Mouse (Mus musculus) intestine, embryonic 16.5 days (tissue): ENCODE measurements around the gene Ldhd. TPM values are rescaled to one million over a fixed set of nuclear protein-coding genes. Genes with fewer than 3 reads are reported as not detected.

Source experiments
- ATAC-seq: fragments of 200-750 bp; cut with Nextera tagmentation; 2 replicates; pipeline ENCODE4 v1.8.0; 2017; ENCODE audit warnings: moderate TSS enrichment, moderate library complexity
- H3K27ac ChIP-seq: fragments of 300-500 bp; sonication (generic); 2 replicates; pipeline ENCODE4 v1.5.1; 2014; ENCODE audit warnings: mild to moderate bottlenecking, low read length
- H3K27me3 ChIP-seq: fragments of 300-500 bp; sonication (generic); replicated peaks from 2 replicates; pipeline ENCODE4 v1.6.1; 2014; ENCODE audit warnings: low read length, control low read depth, mixed read lengths; ENCODE audit not compliant: control insufficient read depth, insufficient read depth
- H3K36me3 ChIP-seq: fragments of 300-500 bp; sonication (generic); 2 replicates; pipeline ENCODE4 v1.6.1; 2014; ENCODE audit warnings: low read length, control low read depth; ENCODE audit not compliant: control insufficient read depth, insufficient read depth
- H3K4me1 ChIP-seq: fragments of 300-500 bp; sonication (generic); 2 replicates; pipeline ENCODE4 v1.6.1; 2014; ENCODE audit warnings: low read length, control low read depth, mixed read lengths; ENCODE audit not compliant: control insufficient read depth, insufficient read depth
- H3K4me2 ChIP-seq: fragments of 300-500 bp; sonication (generic); 2 replicates; pipeline ENCODE4 v1.6.1; 2014; ENCODE audit warnings: low read depth, low read length, control low read depth
- H3K4me3 ChIP-seq: fragments of 300-500 bp; sonication (generic); 2 replicates; pipeline ENCODE4 v1.5.1; 2014; ENCODE audit warnings: mild to moderate bottlenecking, low read length
- H3K9ac ChIP-seq: fragments of 300-500 bp; sonication (generic); 2 replicates; pipeline ENCODE4 v1.6.1; 2014; ENCODE audit warnings: low read depth, low read length
- H3K9me3 ChIP-seq: fragments of 300-500 bp; sonication (generic); 2 replicates; pipeline ENCODE4 v1.6.1; 2016; ENCODE audit warnings: low read length, control low read depth; ENCODE audit not compliant: control insufficient read depth
- WGBS: fragments of 180-500 bp; shearing (Covaris S2); extraction: QIAGEN DNeasy Blood & Tissue Kit; methylation state at CpG from one replicate; pipeline ENCODE4 v1.1.7; 2014; 5-methylcytosine and 5-hydroxymethylcytosine counted together
- polyA plus RNA-seq: library from polyadenylated mRNA; unstranded; fragments of >200 nt; fragmentation: Nextera tagmentation; extraction: Ambion mirVana; gene quantifications from 2 replicates; pipeline ENCODE4 v1.2.1, GENCODE M21; 2015

Ldhd gene
- polyA plus RNA-seq, 1 experiment from 2014 or later: 2.7 TPM

GRCm38 (mm10) chr8:111632976-111633375 lies 2.8 kb upstream of the Ldhd start:
- no peak overlapping the region for H3K4me3 ChIP-seq
- no peaks in the 10 kb centered on the region for H3K36me3 ChIP-seq
- H3K27me3 ChIP-seq: no peaks in the 10 kb centered on the region
- no peak overlapping the region for H3K4me2 ChIP-seq
- no peaks in the 10 kb centered on the region for H3K9me3 ChIP-seq
- H3K4me1 ChIP-seq: peaks cover 8% of the 10 kb centered on the region
- 89% methylated on average over 3 of the region's 3 CpGs for WGBS
- no peak for ATAC-seq
- no peak overlapping the region for H3K27ac ChIP-seq
- H3K9ac ChIP-seq: no peak overlapping the region

DNA sequence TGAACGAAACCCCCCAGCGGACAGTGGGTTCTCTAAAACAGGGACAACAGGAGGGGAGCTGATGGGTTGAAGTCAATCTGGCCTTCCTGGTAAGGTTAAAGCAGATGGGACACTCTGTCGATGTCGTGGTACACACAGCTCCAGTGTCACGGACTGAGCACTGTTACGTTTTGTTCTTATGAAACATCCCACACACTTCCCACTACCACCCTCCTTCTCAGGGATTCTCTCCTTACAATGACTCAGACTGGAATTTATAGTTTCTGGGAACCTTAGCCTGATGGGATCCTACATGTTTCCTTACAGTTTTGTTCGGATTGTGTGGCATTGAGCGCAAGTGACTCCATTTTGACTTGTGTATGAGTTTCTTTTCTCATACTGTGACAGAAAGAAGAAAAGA lies 1.4 kb upstream of the Ldhd start:
- WGBS: 94% methylated on average over 8 of the region's 8 CpGs
- no peak overlapping the region for H3K9ac ChIP-seq

GRCm38 (mm10) chr8:111628894-111629501 lies 1.2 kb downstream of the Ldhd start:
- peaks cover 16% of the 10 kb centered on the region for H3K4me1 ChIP-seq
- H3K9me3 ChIP-seq: no peaks in the 10 kb centered on the region
- H3K27ac ChIP-seq: no peak overlapping the region
- no peaks in the 10 kb centered on the region for H3K27me3 ChIP-seq
- 86% methylated on average over 19 of the region's 19 CpGs for WGBS
- H3K4me2 ChIP-seq: no peak overlapping the region
- no peak for ATAC-seq
- H3K9ac ChIP-seq: no peak overlapping the region
- H3K4me3 ChIP-seq: no peak overlapping the region
- H3K36me3 ChIP-seq: no peaks in the 10 kb centered on the region

More for the DNA sequence above, 1.4 kb upstream of the Ldhd start:
- H3K4me1 ChIP-seq: peaks cover 8% of the 10 kb centered on the region
- no peak for ATAC-seq
- H3K27me3 ChIP-seq: no peaks in the 10 kb centered on the region
- no peaks in the 10 kb centered on the region for H3K9me3 ChIP-seq
- H3K27ac ChIP-seq: no peak overlapping the region
- H3K4me2 ChIP-seq: no peak overlapping the region
- H3K36me3 ChIP-seq: no peaks in the 10 kb centered on the region
- no peak overlapping the region for H3K4me3 ChIP-seq

GRCm38 (mm10) chr8:111628401-111628800 lies 1.8 kb downstream of the Ldhd start:
- Histone ChIP-seq H3K4me1 (peaks cover 17% of the 10 kb centered on the region), H3K9me3 (no peaks in the 10 kb centered on the region), H3K9ac (no peak overlapping the region), H3K27me3 (no peaks in the 10 kb centered on the region), H3K4me3 (no peak overlapping the region), H3K36me3 (no peaks in the 10 kb centered on the region), H3K27ac (no peak overlapping the region), H3K4me2 (no peak overlapping the region)
- WGBS: 95% methylated on average over 12 of the region's 12 CpGs
- no peak for ATAC-seq

GRCm38 (mm10) chr8:111627923-111628322 lies 2.3 kb downstream of the Ldhd start:
- H3K9me3 ChIP-seq: no peaks in the 10 kb centered on the region
- ATAC-seq: no peak
- H3K9ac ChIP-seq: no peak overlapping the region
- H3K27ac ChIP-seq: no peak overlapping the region
- H3K27me3 ChIP-seq: no peaks in the 10 kb centered on the region
- H3K4me2 ChIP-seq: no peak overlapping the region
- no peak overlapping the region for H3K4me3 ChIP-seq
- H3K36me3 ChIP-seq: no peaks in the 10 kb centered on the region
- WGBS: 97% methylated on average over 9 of the region's 9 CpGs
- peaks cover 17% of the 10 kb centered on the region for H3K4me1 ChIP-seq

DNA sequence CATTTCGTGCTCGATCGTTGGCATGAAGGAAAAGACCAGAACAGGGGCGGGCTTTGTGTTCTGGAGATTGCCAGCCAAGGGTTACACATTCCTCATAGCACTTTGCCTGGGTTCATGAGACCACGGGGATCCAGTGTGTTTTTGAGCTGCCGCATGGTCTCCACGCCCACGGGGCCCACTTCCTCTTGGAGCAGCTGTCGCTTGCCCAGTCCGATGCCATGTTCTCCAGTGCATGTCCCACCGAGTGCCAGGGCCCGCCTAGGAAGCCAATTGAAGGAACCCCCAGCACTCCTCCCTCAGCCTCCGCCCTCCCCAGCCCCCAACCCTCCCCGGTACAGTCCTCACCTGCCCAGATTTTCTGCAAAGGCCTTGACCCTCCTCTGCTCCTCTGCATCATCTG lies 3.2 kb downstream of the Ldhd start:
- no peak for ATAC-seq
- no peaks in the 10 kb centered on the region for H3K9me3 ChIP-seq
- H3K4me3 ChIP-seq: no peak overlapping the region
- WGBS: 89% methylated on average over 14 of the region's 14 CpGs
- no peaks in the 10 kb centered on the region for H3K27me3 ChIP-seq
- H3K4me2 ChIP-seq: no peak overlapping the region
- H3K9ac ChIP-seq: no peak overlapping the region; the same call in 1 of the 2 replicates
- H3K36me3 ChIP-seq: no peaks in the 10 kb centered on the region
- H3K27ac ChIP-seq: no peak overlapping the region
- peaks cover 17% of the 10 kb centered on the region for H3K4me1 ChIP-seq

DNA sequence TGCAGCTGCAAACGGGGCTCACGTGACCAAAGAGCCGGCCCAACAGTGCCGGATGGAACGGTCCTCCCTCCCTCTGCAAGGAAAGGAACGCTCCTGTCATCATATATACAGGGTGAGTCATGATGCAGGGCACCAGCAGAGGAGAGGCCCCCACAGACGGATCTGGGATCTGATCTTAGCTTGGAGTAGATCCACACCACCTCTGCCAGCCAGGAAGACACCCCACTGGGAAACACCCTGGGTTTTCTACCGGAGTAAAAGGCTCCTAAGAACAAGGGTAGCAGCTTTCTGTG lies 3.7 kb downstream of the Ldhd start:
- WGBS: 59% methylated on average over 8 of the region's 8 CpGs
- ATAC-seq: no peak
- Histone ChIP-seq H3K27me3 (no peaks in the 10 kb centered on the region), H3K27ac (no peak overlapping the region), H3K4me2 (no peak overlapping the region), H3K9ac (no peak overlapping the region; the same call in 1 of the 2 replicates), H3K9me3 (no peaks in the 10 kb centered on the region), H3K4me3 (no peak overlapping the region), H3K36me3 (no peaks in the 10 kb centered on the region), H3K4me1 (peaks cover 20% of the 10 kb centered on the region)

- Histone ChIP-seq H3K36me3 (no peaks in the 10 kb centered on the region), H3K4me1 (peaks cover 21% of the 10 kb centered on the region), H3K4me2 (no peak overlapping the region), H3K4me3 (no peak overlapping the region), H3K9me3 (no peaks in the 10 kb centered on the region), H3K27ac (no peak overlapping the region), H3K9ac (no peak overlapping the region), H3K27me3 (no peaks in the 10 kb centered on the region)
- WGBS: 25% methylated on average over 6 of the region's 6 CpGs
- ATAC-seq: peak; percentile 34
Observed at GRCm38 (mm10) chr8:111625694-111626527, 4.3 kb downstream of the Ldhd start.

DNA sequence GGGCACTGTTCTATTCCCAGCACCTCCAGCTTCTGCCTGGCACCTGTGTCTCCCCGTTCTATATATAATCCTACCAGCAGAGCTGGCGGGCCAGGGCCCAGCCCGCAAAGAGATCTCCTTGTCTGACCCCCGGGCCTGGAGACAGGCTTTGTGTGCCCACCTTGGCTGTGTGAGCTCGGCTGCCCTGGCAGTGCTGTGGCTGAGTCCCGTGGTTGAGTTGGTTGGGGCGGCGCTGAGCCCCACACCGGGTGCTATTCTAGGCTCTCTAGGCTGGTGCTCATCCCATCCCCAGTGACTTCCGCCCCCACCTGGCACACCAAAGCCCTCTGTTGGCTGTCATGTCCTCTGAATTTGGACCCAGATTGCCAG lies 5.3 kb downstream of the Ldhd start:
- no peak for ATAC-seq
- no peaks in the 10 kb centered on the region for H3K27me3 ChIP-seq
- H3K4me2 ChIP-seq: no peak overlapping the region
- H3K36me3 ChIP-seq: no peaks in the 10 kb centered on the region
- no peaks in the 10 kb centered on the region for H3K9me3 ChIP-seq
- H3K9ac ChIP-seq: no peak overlapping the region
- no peak overlapping the region for H3K4me3 ChIP-seq
- H3K4me1 ChIP-seq: peaks cover 16% of the 10 kb centered on the region
- WGBS: 90% methylated on average over 10 of the region's 10 CpGs
- no peak overlapping the region for H3K27ac ChIP-seq
